Mouse (Mus musculus): ENCODE measurements at regions not wholly inside any gene's neighbourhood (a gene's known extent, or its start where the extent isn't known, plus 50 kb on each side); places are given as distances from the start of the nearest gene placed in this dataset.
"Not testable (repeated sequence)": the region's sequence is repeated elsewhere in the genome, so short reads cannot be mapped to it uniquely, and the experiment has no call there.

- 63% methylated on average over 5 of the region's 5 CpGs for WGBS
- H3K27me3 ChIP-seq (replicated peaks), result no peaks in the 10 kb centered on the region
- H3K9me3 ChIP-seq, result no peaks in the 10 kb centered on the region
- no peak overlapping the region for H3K4me2 ChIP-seq
- ATAC-seq (ENCODE audit: extremely low read depth, insufficient number of reproducible peaks, low FRiP score, low TSS enrichment), result no peak
- no peak overlapping the region for H3K4me3 ChIP-seq
- H3K36me3 ChIP-seq, result no peaks in the 10 kb centered on the region
- no peak overlapping the region for H3K9ac ChIP-seq
- H3K27ac ChIP-seq (replicated peaks), result no peak overlapping the region
- no peaks in the 10 kb centered on the region for H3K4me1 ChIP-seq
Observed at GRCm38 (mm10) chrX:94785983-94786382, 61.6 kb downstream of the Zxdb start.

GRCm38 (mm10) chrX:94788331-94788920 is 64.1 kb downstream of the Zxdb start:
- ATAC-seq (ENCODE audit: extremely low read depth, insufficient number of reproducible peaks, low FRiP score, low TSS enrichment), result no peak
- no peaks in the 10 kb centered on the region for H3K9me3 ChIP-seq
- H3K4me2 ChIP-seq, result no peak overlapping the region
- H3K27me3 ChIP-seq (replicated peaks), result no peaks in the 10 kb centered on the region
- no peaks in the 10 kb centered on the region for H3K36me3 ChIP-seq
- WGBS, result 68% methylated on average over 3 of the region's 3 CpGs
- H3K4me1 ChIP-seq, result no peaks in the 10 kb centered on the region
- H3K27ac ChIP-seq (replicated peaks), result no peak overlapping the region
- no peak overlapping the region for H3K4me3 ChIP-seq
- no peak overlapping the region for H3K9ac ChIP-seq

DNA sequence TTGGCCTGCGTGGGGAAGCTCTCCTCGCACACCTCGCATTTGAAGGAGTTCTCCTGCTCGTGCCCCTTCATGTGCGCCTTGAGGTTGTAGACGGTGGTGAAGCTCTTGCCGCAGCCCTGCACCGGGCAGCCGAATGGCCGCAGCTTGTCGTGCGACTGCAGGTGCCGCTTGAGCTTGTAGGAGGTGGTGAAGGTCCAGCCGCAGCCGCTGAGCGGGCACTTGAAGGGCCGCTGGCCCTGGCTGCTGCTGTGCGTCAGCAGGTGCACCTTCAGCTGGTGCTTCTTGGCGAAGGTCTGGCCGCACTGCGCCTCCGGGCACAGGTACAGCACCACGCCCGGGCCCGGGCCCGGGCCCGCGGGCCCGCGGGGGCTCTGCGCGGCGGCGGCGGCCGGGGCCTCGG is 72.5 kb downstream of the Zxdb start:
- H3K27ac ChIP-seq (replicated peaks); H3K27me3 ChIP-seq (replicated peaks); H3K4me3 ChIP-seq; H3K9ac ChIP-seq; ATAC-seq (ENCODE audit: extremely low read depth, insufficient number of reproducible peaks, low FRiP score, low TSS enrichment); H3K4me1 ChIP-seq; H3K9me3 ChIP-seq; H3K36me3 ChIP-seq; H3K4me2 ChIP-seq: not testable (repeated sequence)
- WGBS, result no CpG with 5 or more reads among the region's 37 CpGs

DNA sequence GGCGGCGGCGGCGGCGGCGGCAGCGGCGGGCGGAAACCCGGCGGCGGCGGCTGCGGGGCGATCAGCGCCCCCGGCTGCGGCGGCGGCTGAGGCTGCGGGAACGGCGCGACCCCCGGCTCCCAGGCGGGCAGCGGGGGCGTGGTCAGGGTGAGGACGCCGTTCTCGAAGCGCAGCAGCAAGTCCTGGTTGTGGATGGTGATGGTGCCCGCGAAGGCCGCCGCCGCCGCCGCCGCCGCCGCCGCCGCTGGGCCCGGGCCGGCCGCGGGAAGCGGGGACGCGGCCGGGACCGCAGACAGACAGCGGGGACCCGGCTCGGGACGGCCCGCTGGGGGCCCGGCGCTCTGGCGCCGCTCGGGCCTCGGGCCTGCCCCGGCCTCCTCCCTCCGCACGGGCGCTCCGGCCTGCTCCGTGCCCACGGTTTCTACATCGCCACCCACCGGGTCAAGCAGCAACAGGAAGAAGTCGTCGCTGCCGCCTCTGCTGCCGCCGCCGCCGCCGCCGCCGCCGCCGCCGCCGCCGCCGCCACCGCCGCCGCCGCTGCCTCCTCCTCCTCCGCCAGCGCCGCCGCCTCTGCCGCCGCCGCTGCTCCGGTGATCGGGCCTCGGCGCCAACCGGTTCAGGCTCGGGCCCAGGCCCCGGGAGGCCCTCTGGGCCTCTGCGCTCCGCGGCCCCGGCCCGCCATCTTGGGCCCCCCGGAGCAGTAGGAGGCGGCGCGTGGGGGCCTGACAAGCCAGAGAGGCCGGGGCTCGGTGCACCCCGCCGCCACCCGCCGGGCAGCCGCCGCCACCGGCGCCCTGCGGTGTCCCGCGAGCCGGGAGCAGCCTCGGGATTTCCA is 73.2 kb downstream of the Zxdb start:
- H3K9ac ChIP-seq; H3K36me3 ChIP-seq; H3K4me3 ChIP-seq; H3K4me2 ChIP-seq; H3K27ac ChIP-seq (replicated peaks); H3K4me1 ChIP-seq; H3K27me3 ChIP-seq (replicated peaks); H3K9me3 ChIP-seq: not testable (repeated sequence)
- ATAC-seq (ENCODE audit: extremely low read depth, insufficient number of reproducible peaks, low FRiP score, low TSS enrichment), result peak; percentile 58
- WGBS, result no CpG with 5 or more reads among the region's 131 CpGs

- H3K9me3 ChIP-seq; H3K36me3 ChIP-seq; H3K9ac ChIP-seq; H3K4me2 ChIP-seq; H3K27me3 ChIP-seq (replicated peaks); H3K27ac ChIP-seq (replicated peaks); H3K4me1 ChIP-seq; ATAC-seq (ENCODE audit: extremely low read depth, insufficient number of reproducible peaks, low FRiP score, low TSS enrichment); H3K4me3 ChIP-seq: not testable (repeated sequence)
- WGBS, result no CpG with 5 or more reads among the region's 22 CpGs
Observed at GRCm38 (mm10) chrX:94798183-94798619, 73.8 kb downstream of the Zxdb start.

GRCm38 (mm10) chrX:94812760-94813159 is 88.4 kb downstream of the Zxdb start:
- not testable (repeated sequence) for H3K9ac ChIP-seq; H3K9me3 ChIP-seq; H3K4me2 ChIP-seq; H3K4me1 ChIP-seq; H3K27ac ChIP-seq (replicated peaks); ATAC-seq (ENCODE audit: extremely low read depth, insufficient number of reproducible peaks, low FRiP score, low TSS enrichment); H3K27me3 ChIP-seq (replicated peaks); H3K4me3 ChIP-seq; H3K36me3 ChIP-seq
- WGBS, result no CpG with 5 or more reads among the region's 3 CpGs

DNA sequence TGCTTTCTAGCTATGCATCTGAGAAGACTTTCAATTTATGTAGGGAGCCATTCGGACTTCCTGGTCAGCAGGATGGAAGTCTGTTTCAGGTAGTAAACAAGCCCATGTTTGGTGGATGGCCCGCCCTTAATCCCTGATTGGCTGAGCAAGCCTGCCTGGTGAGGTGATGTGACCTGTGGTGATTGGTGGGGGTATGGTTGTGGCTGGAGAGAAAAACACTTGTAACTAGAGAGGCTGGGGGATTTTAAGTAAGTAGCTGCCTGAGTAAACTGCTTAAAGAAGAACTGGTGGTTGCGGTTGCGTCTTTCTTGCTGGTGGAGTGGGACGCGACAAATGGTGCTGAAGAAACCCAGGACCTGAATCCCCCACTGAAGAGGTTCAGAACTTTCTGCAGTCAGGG is 103.2 kb downstream of the Zxdb start:
- ATAC-seq (ENCODE audit: extremely low read depth, insufficient number of reproducible peaks, low FRiP score, low TSS enrichment); H3K4me1 ChIP-seq; H3K27ac ChIP-seq (replicated peaks); H3K27me3 ChIP-seq (replicated peaks); H3K4me2 ChIP-seq; H3K9ac ChIP-seq; H3K9me3 ChIP-seq; H3K36me3 ChIP-seq; H3K4me3 ChIP-seq: not testable (repeated sequence)
- WGBS, result 83% methylated on average over 6 of the region's 6 CpGs

- not testable (repeated sequence) for H3K27ac ChIP-seq (replicated peaks); H3K4me1 ChIP-seq; H3K9me3 ChIP-seq; H3K27me3 ChIP-seq (replicated peaks); H3K9ac ChIP-seq; H3K36me3 ChIP-seq; H3K4me2 ChIP-seq; ATAC-seq (ENCODE audit: extremely low read depth, insufficient number of reproducible peaks, low FRiP score, low TSS enrichment); H3K4me3 ChIP-seq
- WGBS, result 25% methylated on average over 2 of the region's 2 CpGs
Observed at GRCm38 (mm10) chrX:94844110-94844779, 119.9 kb downstream of the Zxdb start.

DNA sequence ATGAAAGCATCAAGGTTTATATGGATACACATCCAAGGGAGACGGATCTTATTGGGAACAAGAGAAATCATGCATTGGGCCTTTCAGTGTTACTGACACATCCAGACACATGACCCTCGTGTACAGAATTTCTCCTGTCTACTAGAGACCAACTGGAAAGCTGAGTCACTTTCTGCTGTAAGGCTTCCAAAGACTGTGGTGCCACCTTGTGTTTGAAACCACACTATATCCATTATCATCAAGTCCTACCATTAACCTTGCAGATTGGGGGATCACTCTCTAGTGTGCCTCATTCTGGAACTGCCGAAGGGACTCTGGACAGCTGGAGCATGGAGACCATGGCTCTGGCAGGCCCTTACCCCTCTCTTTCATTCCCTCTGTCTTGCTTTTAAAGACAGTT is 125.2 kb downstream of the Zxdb start:
- not testable (repeated sequence) for H3K4me3 ChIP-seq; H3K4me1 ChIP-seq; H3K9me3 ChIP-seq; H3K27ac ChIP-seq (replicated peaks); H3K27me3 ChIP-seq (replicated peaks); H3K4me2 ChIP-seq; ATAC-seq (ENCODE audit: extremely low read depth, insufficient number of reproducible peaks, low FRiP score, low TSS enrichment); H3K9ac ChIP-seq; H3K36me3 ChIP-seq
- WGBS, result 71% methylated on average over 1 of the region's 3 CpGs

GRCm38 (mm10) chrX:94857501-94857900 is 133.1 kb downstream of the Zxdb start:
- Histone ChIP-seq H3K4me1 (no peaks in the 10 kb centered on the region), H3K27me3 (replicated peaks) (no peaks in the 10 kb centered on the region), H3K4me3 (no peak overlapping the region), H3K27ac (replicated peaks) (no peak overlapping the region), H3K9ac (no peak overlapping the region), H3K4me2 (no peak overlapping the region), H3K9me3 (no peaks in the 10 kb centered on the region), H3K36me3 (no peaks in the 10 kb centered on the region)
- ATAC-seq (ENCODE audit: extremely low read depth, insufficient number of reproducible peaks, low FRiP score, low TSS enrichment), result no peak
- whole genome bisulfite sequencing, result 68% methylated on average over 1 of the region's 1 CpGs

DNA sequence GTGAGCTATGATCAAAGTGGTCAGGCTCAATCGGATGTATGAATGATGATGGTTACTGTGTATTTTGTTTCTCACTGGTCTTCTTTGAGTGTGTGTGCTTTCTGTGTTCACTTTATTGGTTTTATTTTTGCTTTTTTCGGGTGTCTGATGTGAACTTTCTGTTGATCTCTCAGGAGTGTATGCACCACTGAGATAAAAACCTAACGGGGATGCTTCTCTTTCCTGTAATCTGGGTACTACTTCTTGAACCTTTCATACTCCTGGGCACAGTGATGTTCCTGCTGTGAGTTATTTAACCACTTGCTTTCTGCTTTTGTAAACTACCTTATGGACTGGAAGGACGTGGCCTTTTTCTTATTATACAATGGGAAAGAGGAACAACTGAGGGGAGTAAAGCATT is 133.6 kb downstream of the Zxdb start:
- ATAC-seq (ENCODE audit: extremely low read depth, insufficient number of reproducible peaks, low FRiP score, low TSS enrichment), result no peak
- H3K9me3 ChIP-seq, result no peaks in the 10 kb centered on the region
- H3K27ac ChIP-seq (replicated peaks), result no peak overlapping the region
- H3K9ac ChIP-seq, result no peak overlapping the region
- no peak overlapping the region for H3K4me2 ChIP-seq
- no peak overlapping the region for H3K4me3 ChIP-seq
- no peaks in the 10 kb centered on the region for H3K36me3 ChIP-seq
- 59% methylated on average over 4 of the region's 4 CpGs for WGBS
- no peaks in the 10 kb centered on the region for H3K27me3 ChIP-seq (replicated peaks)
- no peaks in the 10 kb centered on the region for H3K4me1 ChIP-seq

DNA sequence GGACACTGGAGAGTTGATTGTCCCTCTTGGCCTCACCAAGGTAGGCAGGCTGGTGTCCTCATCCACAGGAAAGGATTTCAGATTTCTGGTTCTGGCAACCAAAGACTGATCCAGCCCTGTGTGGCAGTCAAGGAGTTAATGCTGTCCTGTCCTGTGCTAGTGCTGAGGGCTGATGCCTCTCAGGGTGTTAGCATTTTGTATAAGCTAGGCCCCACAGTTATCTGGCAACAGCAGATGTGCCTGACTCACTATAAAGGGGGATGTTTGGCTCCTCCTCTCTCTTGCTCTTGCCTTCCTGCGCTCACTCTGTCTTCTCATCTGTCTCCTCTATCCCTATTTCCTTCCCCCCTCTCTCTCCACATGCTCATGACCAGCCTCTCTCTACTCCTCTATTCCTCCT is 138.8 kb downstream of the Zxdb start:
- no peak overlapping the region for H3K4me2 ChIP-seq
- ATAC-seq (ENCODE audit: extremely low read depth, insufficient number of reproducible peaks, low FRiP score, low TSS enrichment), result no peak
- H3K27me3 ChIP-seq (replicated peaks), result no peaks in the 10 kb centered on the region
- H3K27ac ChIP-seq (replicated peaks), result no peak overlapping the region
- H3K4me3 ChIP-seq, result no peak overlapping the region
- 47% methylated on average over 1 of the region's 1 CpGs for WGBS
- H3K9ac ChIP-seq, result no peak overlapping the region
- H3K4me1 ChIP-seq, result no peaks in the 10 kb centered on the region
- H3K36me3 ChIP-seq, result no peaks in the 10 kb centered on the region
- H3K9me3 ChIP-seq, result no peaks in the 10 kb centered on the region

Measured in heart, embryonic 13.5 days (tissue).